Mouse (Mus musculus): ENCODE data around the gene Trpc7. TPM values are rescaled to one million over a fixed set of nuclear protein-coding genes. Genes with fewer than 3 reads are reported as not detected.
A peak's percentile ranks its signal among the peaks of the same experiment; 100 is the strongest.

The Trpc7 gene
- 8.2 and 10.4 TPM in 2 replicates for total RNA-seq (2014; rRNA removed)
- polyA plus RNA-seq (2015; fragmentation: Nextera tagmentation; extraction: Ambion mirVana): 1.4 and 3.5 TPM in 2 replicates

DNA sequence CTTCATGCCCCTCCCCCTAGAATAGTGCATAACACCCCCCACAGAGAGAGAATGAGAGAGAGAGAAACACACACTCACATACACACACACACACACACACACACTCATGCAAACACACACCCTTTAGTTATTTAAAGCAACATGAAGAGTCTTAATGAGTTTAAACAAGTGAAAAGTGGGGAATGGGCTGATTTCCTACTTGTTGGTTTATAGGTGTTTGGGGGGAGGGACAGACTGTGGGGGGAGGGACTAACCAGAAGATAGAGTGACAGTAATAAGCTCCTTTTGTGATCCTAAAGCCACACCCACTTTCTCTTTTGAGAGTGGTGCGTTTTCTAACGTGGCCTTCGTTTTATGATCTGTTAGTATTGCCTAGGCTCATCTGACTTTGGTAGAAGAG is at the start of gene Trpc7:
Gene Trpc7 (minus strand): TSS at position 101 of the 400 bp plus-strand sequence.
- DNase-seq (no peak), ATAC-seq (no peak)
- no peaks in the 10 kb centered on the region for H3K36me3 ChIP-seq (ENCODE audit: insufficient read depth)
- H3K4me1 ChIP-seq (ENCODE audit: insufficient read depth): no peaks in the 10 kb centered on the region
- H3K27ac ChIP-seq (ENCODE audit: low read depth, low read length): peak within 1 kb of the TSS; percentile 67
- TF ChIP-seq CTCF (IDR thresholded peaks at IDR 0.05; ENCODE audit: low read depth): no peak
- WGBS: 63% methylated on average over 3 of the region's 3 CpGs
- H3K9ac ChIP-seq: peak within 1 kb of the TSS; percentile 46
- peak within 1 kb of the TSS; percentile 41 for H3K4me3 ChIP-seq (ENCODE audit: low read depth, low read length)
- no peaks in the 10 kb centered on the region for H3K9me3 ChIP-seq (ENCODE audit: low read length)
- H3K4me2 ChIP-seq (ENCODE audit: low read depth): peak within 1 kb of the TSS; percentile 48
- no peaks in the 10 kb centered on the region for H3K27me3 ChIP-seq (ENCODE audit: insufficient read depth, low read length)

DNA sequence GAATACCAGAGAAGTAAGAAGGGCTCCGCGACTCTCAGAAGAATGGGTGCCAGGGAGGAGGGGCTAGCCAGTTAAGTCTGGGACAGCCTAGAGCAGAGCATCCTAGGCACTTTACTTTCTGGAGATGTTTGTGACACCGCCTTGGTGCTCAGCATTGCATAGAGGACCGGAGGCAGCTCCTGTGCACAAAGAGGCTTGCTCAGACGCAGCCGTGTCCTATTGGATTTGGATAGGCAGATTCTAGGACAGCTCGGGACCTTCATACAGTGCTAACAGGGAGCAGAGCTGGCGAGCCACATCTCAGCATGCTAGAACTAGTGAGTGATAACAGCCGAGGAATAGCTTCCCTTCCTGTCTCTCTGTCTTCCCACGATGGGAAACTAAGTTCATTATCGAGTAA is 43.5 kb upstream of the Trpc7 start:
- 0 out of 2 replicates have a peak, but pooled peaks cover 3% of the 10 kb centered on the region for H3K4me1 ChIP-seq (ENCODE audit: insufficient read depth)
- H3K9me3 ChIP-seq (ENCODE audit: low read length): no peaks in the 10 kb centered on the region
- 85% methylated on average over 11 of the region's 11 CpGs for WGBS
- DNase-seq: no peak
- TF ChIP-seq CTCF (IDR thresholded peaks at IDR 0.05; ENCODE audit: low read depth): no peak
- H3K27me3 ChIP-seq (ENCODE audit: insufficient read depth, low read length): no peaks in the 10 kb centered on the region
- H3K27ac ChIP-seq (ENCODE audit: low read depth, low read length): no peak overlapping the region
- no peak overlapping the region for H3K9ac ChIP-seq
- H3K36me3 ChIP-seq (ENCODE audit: insufficient read depth): no peaks in the 10 kb centered on the region
- no peak overlapping the region for H3K4me3 ChIP-seq (ENCODE audit: low read depth, low read length)
- H3K4me2 ChIP-seq (ENCODE audit: low read depth): no peak overlapping the region
- ATAC-seq: no peak

DNA sequence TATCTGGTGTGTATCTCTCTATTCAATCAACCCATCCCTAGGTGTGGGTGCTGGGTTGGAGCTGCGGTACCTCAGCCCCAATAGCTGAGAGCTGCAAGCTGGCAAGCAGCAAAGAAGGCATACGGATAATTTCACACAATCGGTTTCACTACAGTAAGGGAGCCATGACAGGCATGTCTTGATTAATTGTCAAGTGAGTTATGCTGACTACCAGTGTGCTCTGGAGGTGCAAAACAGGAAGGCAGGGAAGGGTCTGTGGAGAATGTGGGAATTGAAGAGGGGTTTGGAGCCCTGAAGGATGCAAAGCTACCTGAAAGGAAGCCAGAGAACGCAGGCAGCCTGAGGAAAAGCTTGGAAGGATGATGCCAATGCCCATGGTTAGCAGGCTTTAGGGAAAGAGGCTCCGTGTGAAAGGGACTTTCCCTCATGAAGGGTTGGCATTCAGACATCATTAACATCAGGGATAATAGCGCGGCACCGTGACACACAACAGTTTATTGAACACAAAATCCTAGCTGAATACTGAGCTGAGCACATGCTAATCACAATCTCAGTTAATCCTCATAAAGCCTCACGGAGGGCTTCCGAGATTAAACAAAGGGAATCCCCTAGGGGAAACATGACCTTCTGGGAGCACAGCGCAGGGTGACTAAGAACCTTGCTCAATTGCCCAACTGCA is 38.2 kb upstream of the Trpc7 start:
- H3K27me3 ChIP-seq (ENCODE audit: insufficient read depth, low read length): no peaks in the 10 kb centered on the region
- H3K9ac ChIP-seq: no peak overlapping the region
- 15% methylated on average over 11 of the region's 11 CpGs for WGBS
- no peak overlapping the region for H3K4me3 ChIP-seq (ENCODE audit: low read depth, low read length)
- DNase-seq (peak; percentile 56), ATAC-seq (peak; percentile 71)
- TF ChIP-seq CTCF (IDR thresholded peaks at IDR 0.05; ENCODE audit: low read depth): no peak
- no peaks in the 10 kb centered on the region for H3K36me3 ChIP-seq (ENCODE audit: insufficient read depth)
- H3K9me3 ChIP-seq (ENCODE audit: low read length): no peaks in the 10 kb centered on the region
- no peak overlapping the region for H3K4me2 ChIP-seq (ENCODE audit: low read depth)
- no peak overlapping the region for H3K27ac ChIP-seq (ENCODE audit: low read depth, low read length)
- 0 out of 2 replicates have a peak, but pooled peaks cover 5% of the 10 kb centered on the region for H3K4me1 ChIP-seq (ENCODE audit: insufficient read depth)

DNA sequence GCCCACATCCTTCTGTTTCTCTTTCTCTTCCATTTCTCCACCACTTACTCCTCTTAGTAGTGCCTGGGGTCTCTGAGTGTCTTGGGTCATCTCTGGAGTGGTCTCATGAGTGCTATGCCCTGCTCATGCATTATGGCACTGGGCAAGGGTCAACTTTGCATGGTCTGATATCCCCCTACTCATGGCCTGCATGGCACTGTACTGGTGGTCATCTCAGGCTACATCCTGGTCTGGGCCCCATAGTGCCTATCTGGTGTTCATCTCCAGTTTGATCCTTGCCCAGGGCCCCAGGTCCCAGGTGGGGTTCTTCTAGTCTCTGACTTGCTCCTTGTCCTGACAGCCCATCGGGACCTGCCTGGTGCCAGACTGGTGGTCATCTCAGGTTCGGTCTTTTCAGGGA is 34.6 kb upstream of the Trpc7 start:
- no peak for ATAC-seq
- no peaks in the 10 kb centered on the region for H3K27me3 ChIP-seq (ENCODE audit: insufficient read depth, low read length)
- TF ChIP-seq CTCF (IDR thresholded peaks at IDR 0.05; ENCODE audit: low read depth): no peak

DNA sequence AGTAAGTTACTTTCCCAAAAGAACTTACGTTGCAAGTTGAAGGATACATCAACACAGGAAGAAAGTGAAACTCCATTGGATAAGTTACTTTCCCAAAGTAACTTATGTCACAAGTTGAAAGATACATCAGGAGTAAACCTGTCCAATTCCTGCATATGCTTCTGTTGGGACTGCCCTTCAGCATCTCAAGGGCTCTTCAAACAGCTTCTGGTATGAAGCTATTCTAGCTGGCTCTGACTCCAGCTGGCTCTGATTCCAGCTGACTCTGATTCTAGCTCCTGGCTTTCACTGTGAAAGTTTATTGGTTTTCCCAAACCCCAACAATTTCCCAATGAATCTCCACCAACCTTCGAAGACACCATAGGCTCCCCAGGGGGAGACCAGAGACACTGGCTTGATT is 27.2 kb upstream of the Trpc7 start:
- WGBS: 82% methylated on average over 2 of the region's 2 CpGs
- H3K27ac ChIP-seq (ENCODE audit: low read depth, low read length): no peak overlapping the region
- H3K27me3 ChIP-seq (ENCODE audit: insufficient read depth, low read length): no peaks in the 10 kb centered on the region
- H3K4me3 ChIP-seq (ENCODE audit: low read depth, low read length): no peak overlapping the region
- ATAC-seq (no peak), DNase-seq (no peak)
- H3K9ac ChIP-seq: no peak overlapping the region
- H3K9me3 ChIP-seq (ENCODE audit: low read length): no peaks in the 10 kb centered on the region
- H3K36me3 ChIP-seq (ENCODE audit: insufficient read depth): no peaks in the 10 kb centered on the region
- H3K4me2 ChIP-seq (ENCODE audit: low read depth): no peak overlapping the region
- no peak for TF ChIP-seq CTCF (IDR thresholded peaks at IDR 0.05; ENCODE audit: low read depth)
- H3K4me1 ChIP-seq (ENCODE audit: insufficient read depth): no peaks in the 10 kb centered on the region

More for the DNA sequence above, 34.6 kb upstream of the Trpc7 start:
- H3K4me3 ChIP-seq (ENCODE audit: low read depth, low read length): no peak overlapping the region
- DNase-seq: no peak
- H3K36me3 ChIP-seq (ENCODE audit: insufficient read depth): no peaks in the 10 kb centered on the region
- H3K4me2 ChIP-seq (ENCODE audit: low read depth): no peak overlapping the region
- H3K27ac ChIP-seq (ENCODE audit: low read depth, low read length): no peak overlapping the region
- H3K9me3 ChIP-seq (ENCODE audit: low read length): no peaks in the 10 kb centered on the region
- WGBS: 98% methylated on average over 2 of the region's 2 CpGs
- 0 out of 2 replicates have a peak, but pooled peaks cover 5% of the 10 kb centered on the region for H3K4me1 ChIP-seq (ENCODE audit: insufficient read depth)
- no peak overlapping the region for H3K9ac ChIP-seq

DNA sequence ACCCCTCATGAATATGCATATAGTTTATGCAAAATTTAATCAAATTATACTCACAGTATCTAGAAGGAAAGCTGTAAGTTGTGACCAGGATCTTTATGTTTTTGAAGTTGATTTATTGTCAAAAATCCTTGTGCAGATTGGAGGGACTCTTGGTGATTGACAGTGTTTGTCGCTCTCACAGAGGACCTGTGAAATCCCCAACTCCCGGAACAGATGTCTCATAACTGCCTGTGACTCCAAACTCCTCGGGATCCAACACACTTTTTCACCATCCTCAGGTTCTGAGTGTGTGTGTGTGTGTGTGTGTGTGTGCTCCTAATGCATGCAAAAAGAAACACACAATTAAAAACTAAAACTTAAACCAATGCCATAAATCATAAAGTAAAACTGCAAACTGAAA is 25.5 kb upstream of the Trpc7 start:
- no peak; the same call in 1 of the 2 replicates for ATAC-seq
- Histone ChIP-seq H3K4me3 (ENCODE audit: low read depth, low read length) (no peak overlapping the region), H3K27ac (ENCODE audit: low read depth, low read length) (no peak overlapping the region), H3K4me2 (ENCODE audit: low read depth) (no peak overlapping the region), H3K4me1 (ENCODE audit: insufficient read depth) (no peaks in the 10 kb centered on the region), H3K36me3 (ENCODE audit: insufficient read depth) (no peaks in the 10 kb centered on the region), H3K9me3 (ENCODE audit: low read length) (no peaks in the 10 kb centered on the region), H3K9ac (no peak overlapping the region), H3K27me3 (ENCODE audit: insufficient read depth, low read length) (no peaks in the 10 kb centered on the region)
- WGBS: 28% methylated on average over 3 of the region's 3 CpGs
- no peak for TF ChIP-seq CTCF (IDR thresholded peaks at IDR 0.05; ENCODE audit: low read depth)
- no peak for DNase-seq

DNA sequence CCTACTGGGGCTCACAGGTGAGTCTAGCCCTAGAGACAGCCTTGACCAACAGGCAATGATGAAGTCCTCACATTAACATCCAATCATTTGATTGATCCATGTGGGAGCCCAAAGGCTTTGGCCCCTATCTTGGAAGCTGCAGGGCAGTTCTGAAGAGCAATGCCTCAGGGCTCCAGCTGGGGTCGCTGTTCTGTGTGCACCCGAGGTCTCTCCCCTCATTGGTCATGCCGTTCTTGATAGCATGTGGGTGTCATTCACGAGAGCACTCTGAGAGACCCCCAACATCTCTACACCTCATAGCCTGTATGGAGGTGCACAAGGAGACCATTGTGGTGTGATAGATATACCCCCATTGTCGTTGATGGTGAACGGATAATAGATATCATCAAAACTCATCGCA is 18.9 kb upstream of the Trpc7 start:
- DNase-seq: no peak
- WGBS: 80% methylated on average over 7 of the region's 7 CpGs

More for the DNA sequence above, 18.9 kb upstream of the Trpc7 start:
- no peak for ATAC-seq
- Histone ChIP-seq H3K4me3 (ENCODE audit: low read depth, low read length) (no peak overlapping the region), H3K27me3 (ENCODE audit: insufficient read depth, low read length) (no peaks in the 10 kb centered on the region), H3K36me3 (ENCODE audit: insufficient read depth) (no peaks in the 10 kb centered on the region), H3K4me1 (ENCODE audit: insufficient read depth) (no peaks in the 10 kb centered on the region), H3K9me3 (ENCODE audit: low read length) (no peaks in the 10 kb centered on the region), H3K27ac (ENCODE audit: low read depth, low read length) (no peak overlapping the region), H3K9ac (no peak overlapping the region), H3K4me2 (ENCODE audit: low read depth) (no peak overlapping the region)
- TF ChIP-seq CTCF (IDR thresholded peaks at IDR 0.05; ENCODE audit: low read depth): no peak

Data from forebrain, postnatal 0 days (tissue).